Mouse (Mus musculus) liver, adult 2 months (tissue): Measurements from ENCODE around the gene Anxa4. TPM values are rescaled to one million over a fixed set of nuclear protein-coding genes. Genes with fewer than 3 reads are reported as not detected.

Experiments
- DNase-seq: peaks from one replicate; pipeline ENCODE4 v3.0.0-alpha.2; 2011; ENCODE audit warnings: low read depth, low spot score; ENCODE audit errors: extremely low read depth
- H3K27ac ChIP-seq: fragments of 200-500 bp; replicated peaks from 2 replicates; pipeline ENCODE4 v1.5.1; 2012; ENCODE audit warnings: low read depth, mild to moderate bottlenecking, control low read depth, inconsistent platforms, low read length; ENCODE audit not compliant: insufficient read depth
- H3K27me3 ChIP-seq: fragments of 200-500 bp; 2 replicates; pipeline ENCODE4 v1.6.1; 2012; ENCODE audit warnings: mild to moderate bottlenecking, moderate library complexity, low read length, inconsistent platforms; ENCODE audit not compliant: control insufficient read depth, insufficient read depth
- H3K36me3 ChIP-seq: fragments of 200-500 bp; 2 replicates; pipeline ENCODE4 v1.6.1; 2012; ENCODE audit warnings: low read length, inconsistent platforms; ENCODE audit not compliant: control insufficient read depth, insufficient read depth
- H3K4me1 ChIP-seq: fragments of 200-500 bp; 2 replicates; pipeline ENCODE4 v1.6.1; 2011; ENCODE audit warnings: low read length; ENCODE audit not compliant: control insufficient read depth, insufficient read depth
- H3K4me3 ChIP-seq: fragments of 200-500 bp; 2 replicates; pipeline ENCODE4 v1.5.1; 2011; ENCODE audit warnings: low read depth, mild to moderate bottlenecking, control low read depth, low read length, moderate library complexity; ENCODE audit not compliant: insufficient read depth
- H3K79me2 ChIP-seq: fragments of 200-500 bp; 2 replicates; pipeline ENCODE4 v1.6.1; 2012; ENCODE audit warnings: inconsistent platforms, mild to moderate bottlenecking, low read length, moderate library complexity; ENCODE audit not compliant: control insufficient read depth, insufficient read depth
- H3K9ac ChIP-seq: fragments of 200-500 bp; 2 replicates; pipeline ENCODE4 v1.6.1; 2012; ENCODE audit warnings: low read depth, mild to moderate bottlenecking, control low read depth, inconsistent platforms, low read length
- CTCF ChIP-seq: fragments of 200-500 bp; IDR thresholded peaks from 2 replicates; pipeline ENCODE4 v1.5.1; 2011; ENCODE audit warnings: low read depth, low read length, control low read depth
- POLR2A ChIP-seq: fragments of 200-500 bp; IDR thresholded peaks from 2 replicates; pipeline ENCODE4 v1.6.1; 2011; ENCODE audit warnings: low read length, control low read depth; ENCODE audit not compliant: insufficient read depth; ENCODE audit errors: extremely low read depth
- WGBS: fragments of 180-500 bp; shearing (Covaris S2); methylation state at CpG from one replicate; pipeline ENCODE4 v1.1.7; 2018; 5-methylcytosine and 5-hydroxymethylcytosine counted together
- polyA plus RNA-seq: library from polyadenylated mRNA; depleted of rRNA; stranded (reverse); fragments of >200 nt; gene quantifications from 2 replicates; pipeline ENCODE4 v1.2.3, GENCODE M21; 2012
- total RNA-seq: library from RNA; depleted of rRNA; stranded (reverse); fragments of >200 nt; gene quantifications from 2 replicates; pipeline ENCODE4 v1.2.3, GENCODE M21; 2014

Anxa4 gene
- total and polyA plus RNA-seq, 2 experiments = 31.2 to 57.6 TPM

DNA sequence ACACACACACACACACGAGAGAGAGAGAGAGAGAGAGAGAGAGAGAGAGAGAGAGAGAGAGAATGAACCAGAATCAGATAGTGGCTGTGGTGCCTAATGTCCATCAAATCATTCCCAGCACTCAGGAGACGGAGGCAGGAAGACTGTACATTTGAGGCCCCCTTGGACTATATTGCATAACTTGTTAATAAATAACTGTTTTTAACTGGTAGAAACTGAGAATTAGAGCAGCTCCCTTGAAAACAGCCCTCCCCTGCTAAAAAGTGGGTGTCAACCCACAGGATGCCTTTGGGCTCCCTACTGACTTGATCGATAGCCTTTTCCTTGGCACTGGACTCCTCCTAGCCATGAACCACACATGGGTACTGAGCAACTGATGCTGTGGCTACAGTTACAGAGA lies 11.0 kb downstream of the Anxa4 start:
- TF ChIP-seq POLR2A (no peak), CTCF (no peak)
- Histone ChIP-seq H3K4me3 (no peak overlapping the region), H3K27ac (no peak overlapping the region), H3K9ac (no peak overlapping the region), H3K79me2 (peaks cover 6% of the 10 kb centered on the region; the same call in 1 of the 2 replicates), H3K27me3 (no peaks in the 10 kb centered on the region), H3K36me3 (no peaks in the 10 kb centered on the region), H3K4me1 (peaks cover 5% of the 10 kb centered on the region; the same call in 1 of the 2 replicates)
- DNase-seq = peak; percentile 54
- 25% methylated on average over 3 of the region's 3 CpGs for WGBS

DNA sequence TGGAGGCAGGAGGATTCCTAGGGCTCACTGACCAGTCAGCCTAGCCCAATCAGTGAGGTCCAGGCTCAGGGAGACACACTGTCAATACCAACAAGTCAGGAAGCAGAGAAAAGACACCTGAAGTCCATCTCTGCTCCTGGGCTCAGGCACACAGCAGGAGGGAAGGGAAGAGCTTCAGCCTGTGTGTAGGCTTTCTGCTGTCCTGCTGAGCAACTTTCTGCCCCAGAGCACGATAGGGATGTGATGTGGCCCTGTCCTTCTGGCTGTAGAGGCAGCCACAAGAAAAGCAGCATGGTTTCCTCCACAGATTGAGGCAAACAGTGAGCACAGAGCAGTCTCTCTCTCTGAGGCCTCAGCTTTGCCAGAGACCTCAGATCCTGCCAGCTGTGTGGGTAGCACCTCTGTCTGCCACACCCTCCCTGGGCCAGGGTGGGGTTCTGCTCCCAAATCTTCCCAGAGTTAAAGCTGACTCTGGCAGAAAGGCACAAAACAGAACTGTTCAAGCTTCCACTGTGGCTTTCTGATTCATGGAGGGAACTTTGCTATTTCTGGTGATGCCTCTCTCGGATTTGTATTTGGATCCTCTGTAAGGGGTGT lies 11.9 kb downstream of the Anxa4 start:
- TF ChIP-seq CTCF (no peak), POLR2A (no peak)
- Histone ChIP-seq H3K36me3 (no peaks in the 10 kb centered on the region), H3K27me3 (no peaks in the 10 kb centered on the region), H3K9ac (no peak overlapping the region), H3K79me2 (peaks cover 6% of the 10 kb centered on the region; the same call in 1 of the 2 replicates), H3K27ac (no peak overlapping the region), H3K4me1 (peaks cover 5% of the 10 kb centered on the region; the same call in 1 of the 2 replicates), H3K4me3 (no peak overlapping the region)
- no peak for DNase-seq
- 77% methylated on average over 2 of the region's 2 CpGs for WGBS

DNA sequence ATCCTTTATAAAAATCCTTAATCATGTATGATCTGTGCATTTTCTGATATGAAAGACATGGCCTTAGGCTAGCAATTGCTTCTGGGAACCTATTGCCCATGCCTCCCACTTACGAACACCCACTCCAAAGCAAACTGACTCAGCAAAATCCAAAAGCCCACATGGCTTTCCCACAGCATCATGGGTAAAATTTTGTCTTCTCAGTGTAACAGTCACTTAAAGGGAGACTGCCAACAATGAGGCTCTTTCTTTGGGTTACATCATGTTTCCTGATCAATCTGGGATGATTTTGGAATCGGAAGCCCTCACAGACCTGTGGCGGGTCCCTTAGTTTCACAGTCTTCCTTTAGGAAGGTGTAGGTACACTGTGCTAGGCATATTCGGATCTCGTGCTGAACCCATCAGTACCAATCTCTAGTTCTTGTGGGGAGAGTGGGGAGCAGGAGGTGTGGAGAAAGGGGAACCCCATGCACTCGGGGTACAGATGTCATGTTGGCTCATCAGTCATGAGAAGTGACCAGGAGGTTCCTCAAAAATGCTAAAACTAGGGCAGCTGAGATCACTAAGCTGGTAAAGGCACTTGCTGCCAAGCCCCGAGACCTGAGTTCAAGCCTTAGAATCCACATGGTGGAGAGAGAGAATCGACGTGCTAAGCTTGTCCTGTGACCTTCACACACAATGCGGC lies 14.3 kb downstream of the Anxa4 start:
- Histone ChIP-seq H3K79me2 (peaks cover 6% of the 10 kb centered on the region; the same call in 1 of the 2 replicates), H3K4me1 (peaks cover 5% of the 10 kb centered on the region; the same call in 1 of the 2 replicates), H3K27me3 (no peaks in the 10 kb centered on the region), H3K36me3 (no peaks in the 10 kb centered on the region), H3K9ac (no peak overlapping the region), H3K4me3 (no peak overlapping the region), H3K27ac (no peak overlapping the region)
- no peak for DNase-seq
- WGBS = 89% methylated on average over 10 of the region's 10 CpGs
- TF ChIP-seq CTCF (no peak), POLR2A (no peak)

DNA sequence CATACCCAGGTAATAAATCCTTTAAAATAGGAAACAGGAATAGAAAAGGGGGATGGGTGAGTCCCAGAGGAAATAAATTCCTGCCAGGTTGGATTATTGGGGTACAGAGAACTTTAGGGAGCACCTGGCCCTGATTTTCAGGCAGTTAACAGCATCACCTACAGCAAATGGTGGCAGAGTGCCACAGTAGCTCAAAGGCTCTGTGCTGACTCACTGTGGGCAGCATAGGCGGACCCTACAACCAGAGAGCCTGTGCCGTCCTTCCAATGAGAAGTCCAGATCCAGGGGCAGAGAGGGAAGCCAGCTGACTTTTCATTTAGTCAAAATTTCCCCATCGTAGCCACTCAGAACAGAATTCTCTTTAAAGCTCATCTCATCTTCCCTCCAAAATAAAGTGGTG lies 16.2 kb downstream of the Anxa4 start:
- Histone ChIP-seq H3K79me2 (peaks cover 6% of the 10 kb centered on the region; the same call in 1 of the 2 replicates), H3K27me3 (no peaks in the 10 kb centered on the region), H3K36me3 (no peaks in the 10 kb centered on the region), H3K27ac (no peak overlapping the region), H3K4me3 (no peak overlapping the region), H3K9ac (no peak overlapping the region), H3K4me1 (no peaks in the 10 kb centered on the region)
- 91% methylated on average over 3 of the region's 3 CpGs for WGBS
- no peak for TF ChIP-seq POLR2A
- no peak for TF ChIP-seq CTCF
- DNase-seq = no peak

DNA sequence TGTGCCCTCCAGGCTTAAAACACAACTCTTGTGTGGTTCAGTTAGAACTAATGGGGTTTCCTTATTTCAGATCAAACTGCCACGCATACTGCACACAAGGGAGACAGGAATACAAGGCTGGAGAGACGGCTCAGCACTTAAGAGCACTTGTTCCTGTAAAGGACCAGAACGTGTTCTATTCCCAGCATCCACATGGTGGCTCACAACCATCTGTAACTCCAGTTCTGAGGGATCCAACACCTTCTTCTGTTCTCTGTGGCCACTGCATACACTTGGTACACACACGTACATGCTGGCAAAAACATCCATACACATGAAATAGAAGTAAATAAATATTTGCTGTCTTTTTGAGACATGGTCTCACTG lies 16.7 kb downstream of the Anxa4 start:
- 84% methylated on average over 4 of the region's 4 CpGs for WGBS
- Histone ChIP-seq H3K36me3 (no peaks in the 10 kb centered on the region), H3K27ac (no peak overlapping the region), H3K79me2 (peaks cover 6% of the 10 kb centered on the region; the same call in 1 of the 2 replicates), H3K27me3 (no peaks in the 10 kb centered on the region), H3K4me3 (no peak overlapping the region), H3K4me1 (no peaks in the 10 kb centered on the region), H3K9ac (no peak overlapping the region)
- TF ChIP-seq CTCF = no peak
- TF ChIP-seq POLR2A = no peak
- DNase-seq = no peak
